Mouse (Mus musculus) midbrain, embryonic 12.5 days (tissue): ENCODE data around the gene Serpina9. TPM values are rescaled to one million over a fixed set of nuclear protein-coding genes. Genes with fewer than 3 reads are reported as not detected.

Experiments
- ATAC-seq: fragments of 200-750 bp; cut with Nextera tagmentation; 2 replicates; pipeline ENCODE4 v1.8.0; 2017; ENCODE audit warnings: low read depth, moderate TSS enrichment, moderate library complexity; ENCODE audit not compliant: low FRiP score
- H3K27ac ChIP-seq: fragments of 300-500 bp; sonication (generic); replicated peaks from 2 replicates; pipeline ENCODE4 v1.5.1; 2016; ENCODE audit warnings: mild to moderate bottlenecking
- H3K27me3 ChIP-seq: fragments of 300-500 bp; sonication (generic); 2 replicates; pipeline ENCODE4 v1.6.1; 2016; ENCODE audit warnings: mild to moderate bottlenecking
- H3K36me3 ChIP-seq: fragments of 300-500 bp; sonication (generic); 2 replicates; pipeline ENCODE4 v1.6.1; 2016
- H3K4me1 ChIP-seq: fragments of 300-500 bp; sonication (generic); 2 replicates; pipeline ENCODE4 v1.6.1; 2016
- H3K4me2 ChIP-seq: fragments of 300-500 bp; sonication (generic); replicated peaks from 2 replicates; pipeline ENCODE4 v1.6.1; 2016; ENCODE audit warnings: mild to moderate bottlenecking, moderate library complexity
- H3K4me3 ChIP-seq: fragments of 300-500 bp; sonication (generic); 2 replicates; pipeline ENCODE4 v1.5.1; 2016; ENCODE audit warnings: mild to moderate bottlenecking
- H3K9ac ChIP-seq: fragments of 300-500 bp; sonication (generic); replicated peaks from 2 replicates; pipeline ENCODE4 v1.6.1; 2016; ENCODE audit warnings: mild to moderate bottlenecking, moderate library complexity
- H3K9me3 ChIP-seq: fragments of 300-500 bp; sonication (generic); 2 replicates; pipeline ENCODE4 v1.6.1; 2016; ENCODE audit warnings: mild to moderate bottlenecking
- WGBS: fragments of 180-500 bp; shearing (Covaris S2); methylation state at CpG from one replicate; pipeline ENCODE4 v1.1.7; 2016; 5-methylcytosine and 5-hydroxymethylcytosine counted together
- polyA plus RNA-seq: library from polyadenylated mRNA; unstranded; fragments of >200 nt; fragmentation: Nextera tagmentation; extraction: Ambion mirVana; gene quantifications from 2 replicates; pipeline ENCODE4 v1.2.1, GENCODE M21; 2016

Serpina9 gene
- 0.05 TPM in 1 of 2 replicates, not detected in the other for polyA plus RNA-seq

DNA sequence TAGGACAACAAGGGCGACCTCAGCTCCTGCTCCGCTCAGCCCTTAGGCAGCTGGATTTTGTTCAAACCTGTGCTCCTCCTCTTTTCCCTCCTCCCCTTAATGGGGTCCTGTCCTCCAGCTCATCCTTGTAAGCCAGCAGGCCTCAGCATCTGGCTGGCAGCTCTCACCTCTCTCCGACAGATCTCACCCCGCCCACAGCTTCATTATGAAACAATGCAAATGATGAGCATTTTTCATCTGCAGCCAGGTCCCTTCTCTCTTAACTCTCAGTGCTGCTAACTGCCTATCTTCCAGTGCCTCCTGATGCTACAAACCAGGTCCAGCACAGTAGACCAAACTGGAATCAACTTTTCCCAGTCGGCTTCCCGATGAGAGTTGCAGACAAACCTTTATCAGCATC lies at the start of gene Serpina9:
Gene Serpina9, minus strand, starts transcription at position 136 of the 400 bp plus-strand sequence.
- Histone ChIP-seq H3K27ac (no peak within 1 kb of the TSS), H3K9ac (no peak within 1 kb of the TSS), H3K4me3 (no peak within 1 kb of the TSS), H3K27me3 (no peaks in the 10 kb centered on the region), H3K9me3 (no peaks in the 10 kb centered on the region), H3K36me3 (no peaks in the 10 kb centered on the region), H3K4me2 (no peak within 1 kb of the TSS), H3K4me1 (no peaks in the 10 kb centered on the region)
- ATAC-seq = no peak
- 89% methylated on average over 6 of the region's 6 CpGs for WGBS

DNA sequence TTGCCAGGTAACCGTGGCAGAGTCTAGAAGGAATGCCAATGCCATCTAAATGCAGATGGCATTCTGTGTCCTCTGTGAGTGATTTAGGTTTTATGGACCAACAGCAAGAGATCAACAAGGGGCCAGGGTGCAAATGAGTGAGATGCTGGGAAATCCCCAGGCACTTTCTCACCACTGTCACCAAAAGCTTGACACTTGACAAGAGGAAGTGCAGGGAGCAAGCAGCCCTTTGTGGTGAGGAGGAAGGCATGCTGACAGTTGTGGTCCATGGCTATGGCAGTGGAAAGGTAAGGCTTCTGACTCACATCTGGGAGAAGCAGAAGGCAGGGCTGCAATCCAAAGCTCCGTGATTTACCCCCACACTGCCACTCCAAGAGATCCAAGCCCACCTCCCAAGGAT lies 48.3 kb upstream of the Serpina9 start:
- Histone ChIP-seq H3K27ac (no peak overlapping the region), H3K9me3 (no peaks in the 10 kb centered on the region), H3K36me3 (no peaks in the 10 kb centered on the region), H3K4me2 (no peak overlapping the region), H3K4me1 (no peaks in the 10 kb centered on the region), H3K27me3 (no peaks in the 10 kb centered on the region), H3K4me3 (no peak overlapping the region), H3K9ac (no peak overlapping the region)
- ATAC-seq = no peak
- WGBS = 55% methylated on average over 2 of the region's 2 CpGs

DNA sequence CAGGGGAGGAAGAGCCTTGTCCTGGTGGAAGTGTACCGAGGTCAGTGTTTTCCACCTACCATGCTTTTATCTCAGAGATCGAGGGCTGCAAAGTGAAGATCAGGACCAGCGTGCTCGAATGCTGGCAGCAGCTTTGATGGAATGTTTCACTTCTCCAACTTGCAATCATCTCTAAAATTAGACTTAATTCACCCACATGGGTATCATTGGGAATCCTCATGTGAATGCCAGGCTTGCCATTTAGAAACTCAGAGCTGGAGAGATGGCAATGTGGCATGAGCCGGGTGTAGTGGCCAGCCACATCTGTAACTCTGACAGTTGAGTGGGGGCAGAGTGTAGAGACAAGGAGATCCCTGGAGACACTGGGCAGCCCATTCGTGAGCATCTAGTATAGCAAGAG lies 46.6 kb upstream of the Serpina9 start:
- no peak for ATAC-seq
- Histone ChIP-seq H3K27ac (no peak overlapping the region), H3K9ac (no peak overlapping the region), H3K4me1 (no peaks in the 10 kb centered on the region), H3K27me3 (no peaks in the 10 kb centered on the region), H3K4me2 (no peak overlapping the region), H3K36me3 (no peaks in the 10 kb centered on the region), H3K4me3 (no peak overlapping the region), H3K9me3 (no peaks in the 10 kb centered on the region)
- 83% methylated on average over 6 of the region's 6 CpGs for WGBS

DNA sequence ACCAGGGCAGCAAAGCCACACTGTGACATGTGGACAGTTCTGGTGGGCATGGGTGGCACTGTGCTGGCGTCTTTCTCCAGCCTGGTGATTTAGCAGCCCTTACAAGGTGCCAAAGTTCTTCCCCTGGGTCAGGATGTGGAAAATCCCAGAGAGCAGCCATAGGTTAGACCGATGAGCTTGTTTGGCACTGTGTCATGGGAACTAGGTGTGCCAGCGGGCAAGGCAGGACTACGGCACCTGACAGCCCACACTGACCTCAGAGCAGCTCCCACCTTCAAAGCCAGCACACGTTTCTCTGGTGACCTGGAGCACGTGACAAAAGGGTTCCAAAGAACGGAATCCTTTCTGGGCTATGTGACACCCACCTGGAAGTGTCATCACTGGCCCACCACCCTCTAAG lies 44.0 kb upstream of the Serpina9 start:
- no peaks in the 10 kb centered on the region for H3K36me3 ChIP-seq
- H3K4me1 ChIP-seq = no peaks in the 10 kb centered on the region
- no peak overlapping the region for H3K27ac ChIP-seq
- no peak overlapping the region for H3K4me3 ChIP-seq
- no peak overlapping the region for H3K4me2 ChIP-seq
- no peak for ATAC-seq
- H3K9me3 ChIP-seq = no peaks in the 10 kb centered on the region
- H3K27me3 ChIP-seq = no peaks in the 10 kb centered on the region
- 86% methylated on average over 7 of the region's 7 CpGs for WGBS
- no peak overlapping the region for H3K9ac ChIP-seq

DNA sequence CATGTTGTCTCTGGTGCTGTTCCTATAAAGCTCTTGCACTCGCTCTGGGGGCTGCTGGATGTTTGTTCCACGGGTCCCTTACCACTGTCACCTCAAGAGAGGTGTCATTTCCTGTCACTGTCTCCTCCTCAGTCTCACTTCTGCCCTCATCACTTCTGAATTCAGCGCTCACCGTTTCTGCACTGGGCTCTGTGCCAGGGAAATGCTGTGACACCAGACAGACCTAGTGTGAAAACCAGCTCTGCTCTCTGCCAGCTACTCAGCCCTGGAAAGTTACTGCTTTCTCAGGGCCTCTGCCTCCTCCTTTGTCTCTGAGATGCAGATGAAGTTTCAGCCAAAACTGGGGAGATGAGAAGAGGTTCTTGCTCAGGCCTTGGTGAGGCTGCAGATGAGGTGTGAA lies 43.5 kb upstream of the Serpina9 start:
- no peak overlapping the region for H3K4me3 ChIP-seq
- H3K27me3 ChIP-seq = no peaks in the 10 kb centered on the region
- H3K9me3 ChIP-seq = no peaks in the 10 kb centered on the region
- H3K9ac ChIP-seq = no peak overlapping the region
- no peak overlapping the region for H3K4me2 ChIP-seq
- no peak for ATAC-seq
- WGBS = 62% methylated on average over 4 of the region's 4 CpGs
- H3K4me1 ChIP-seq = no peaks in the 10 kb centered on the region
- H3K36me3 ChIP-seq = no peaks in the 10 kb centered on the region
- no peak overlapping the region for H3K27ac ChIP-seq

DNA sequence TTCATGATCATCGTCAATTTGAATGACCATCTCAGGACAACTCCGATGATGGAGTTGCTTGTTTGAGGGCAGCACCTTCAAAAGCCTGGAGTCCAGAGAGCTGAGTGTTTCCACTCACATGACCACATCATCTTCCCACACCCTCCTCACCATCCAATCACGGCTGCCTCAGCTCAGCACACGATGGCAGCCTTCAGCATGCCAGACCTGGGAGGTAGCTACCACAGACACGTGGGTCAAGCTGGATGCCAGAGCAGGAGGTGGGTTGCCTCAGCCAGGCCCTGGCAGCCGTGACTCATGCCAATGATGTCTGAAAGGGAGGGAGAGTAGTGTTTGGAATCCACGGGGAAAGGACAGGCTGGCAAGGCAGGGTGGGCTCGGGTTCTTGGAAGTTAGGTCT lies 42.2 kb upstream of the Serpina9 start:
- Histone ChIP-seq H3K9ac (no peak overlapping the region), H3K4me3 (no peak overlapping the region), H3K27me3 (no peaks in the 10 kb centered on the region), H3K27ac (no peak overlapping the region), H3K9me3 (no peaks in the 10 kb centered on the region), H3K36me3 (no peaks in the 10 kb centered on the region), H3K4me2 (no peak overlapping the region), H3K4me1 (no peaks in the 10 kb centered on the region)
- 86% methylated on average over 8 of the region's 8 CpGs for WGBS
- ATAC-seq = no peak

DNA sequence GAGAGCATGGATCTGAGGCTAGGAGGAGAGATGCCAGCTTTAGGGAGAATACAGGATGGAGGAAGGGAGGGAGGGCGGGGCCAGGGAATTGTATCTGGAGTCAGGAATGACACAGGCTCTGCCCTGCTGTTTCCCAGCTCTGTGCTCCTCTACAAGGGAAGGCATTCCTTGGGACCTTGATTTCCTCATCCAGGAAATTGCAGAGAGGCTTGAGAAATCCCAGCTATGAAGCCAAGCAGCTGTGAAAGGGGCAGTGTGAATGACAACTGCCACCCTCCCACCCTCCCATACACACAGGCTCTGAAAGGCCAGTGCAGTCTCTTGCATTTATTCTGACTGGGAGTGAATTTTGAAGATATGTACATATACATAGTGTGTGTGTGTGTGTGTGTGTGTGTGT lies 40.4 kb upstream of the Serpina9 start:
- no peak overlapping the region for H3K9ac ChIP-seq

DNA sequence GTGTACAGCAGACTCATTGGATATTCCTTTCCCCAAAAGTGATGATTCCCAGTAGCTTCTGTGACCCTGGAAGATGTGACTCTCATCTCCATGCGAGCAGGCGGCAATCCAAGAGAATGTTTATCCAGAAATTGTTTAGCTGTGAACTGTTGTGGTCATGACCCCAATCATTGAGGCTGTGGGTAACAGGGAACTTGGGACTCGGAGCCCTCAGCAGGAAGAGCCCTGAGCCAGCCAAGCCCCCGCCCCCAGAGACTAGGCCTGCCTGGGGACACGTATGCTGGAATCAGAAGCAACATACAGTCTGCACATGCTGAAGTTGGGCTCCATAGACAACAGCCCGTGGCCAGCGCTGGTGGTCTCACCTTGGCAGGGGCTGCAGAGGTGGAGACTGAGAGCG lies 32.2 kb upstream of the Serpina9 start:
- ATAC-seq = no peak

More for the DNA sequence above, 40.4 kb upstream of the Serpina9 start:
- 25% methylated on average over 1 of the region's 1 CpGs for WGBS
- Histone ChIP-seq H3K4me3 (no peak overlapping the region), H3K9me3 (no peaks in the 10 kb centered on the region), H3K36me3 (no peaks in the 10 kb centered on the region), H3K4me2 (no peak overlapping the region), H3K27me3 (no peaks in the 10 kb centered on the region), H3K27ac (no peak overlapping the region), H3K4me1 (no peaks in the 10 kb centered on the region)
- ATAC-seq = no peak

DNA sequence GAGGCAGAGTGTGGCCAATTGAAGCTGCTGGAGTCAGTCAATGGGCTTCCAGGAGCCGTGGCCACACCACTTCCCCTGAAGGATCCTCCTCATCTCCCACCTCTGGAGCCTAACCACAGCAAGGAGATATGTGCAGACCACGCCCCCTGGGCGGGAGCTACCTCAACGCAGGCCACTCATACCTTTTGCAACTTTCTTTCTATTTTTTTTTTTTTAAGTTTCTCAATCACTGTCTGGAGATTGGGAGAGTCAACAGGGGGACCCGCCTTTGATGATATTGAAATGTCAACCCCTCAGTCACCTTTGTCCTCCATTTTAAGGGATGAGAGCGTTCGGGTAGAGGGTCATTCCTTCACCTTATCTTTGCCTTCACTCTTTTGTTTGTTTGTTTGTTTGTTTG lies 30.8 kb upstream of the Serpina9 start, which contains the start of gene Serpina12:
Gene Serpina12, minus strand, starts transcription at position 101 of the 400 bp plus-strand sequence.
- Histone ChIP-seq H3K27me3 (no peaks in the 10 kb centered on the region), H3K36me3 (no peaks in the 10 kb centered on the region), H3K4me2 (no peak within 1 kb of the TSS), H3K9me3 (no peaks in the 10 kb centered on the region), H3K9ac (no peak within 1 kb of the TSS), H3K27ac (no peak within 1 kb of the TSS), H3K4me3 (no peak within 1 kb of the TSS), H3K4me1 (no peaks in the 10 kb centered on the region)
- 89% methylated on average over 7 of the region's 7 CpGs for WGBS
- no peak for ATAC-seq

More for the DNA sequence above, 32.2 kb upstream of the Serpina9 start:
- Histone ChIP-seq H3K27me3 (no peaks in the 10 kb centered on the region), H3K9me3 (no peaks in the 10 kb centered on the region), H3K4me2 (no peak overlapping the region), H3K27ac (no peak overlapping the region), H3K36me3 (no peaks in the 10 kb centered on the region), H3K4me1 (no peaks in the 10 kb centered on the region), H3K4me3 (no peak overlapping the region), H3K9ac (no peak overlapping the region)
- WGBS = 87% methylated on average over 8 of the region's 8 CpGs

DNA sequence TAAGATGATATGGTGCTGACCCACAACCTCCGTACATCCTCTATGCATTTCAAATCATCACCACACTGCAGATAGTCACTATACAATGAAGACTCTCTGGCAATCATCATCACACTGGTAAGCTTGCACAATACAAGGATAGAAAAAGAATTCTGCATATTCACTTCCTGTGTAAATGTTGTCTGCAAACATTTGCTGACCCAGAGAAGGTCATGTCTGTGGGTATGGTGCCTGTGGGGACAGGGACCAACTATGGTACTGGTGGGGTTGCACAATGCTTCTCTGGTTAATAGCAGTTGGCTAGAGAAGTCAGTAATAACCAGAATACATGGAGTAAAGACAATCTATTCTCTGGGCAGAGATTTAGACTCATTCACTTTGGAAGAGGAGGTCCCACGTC lies 29.2 kb upstream of the Serpina9 start:
- H3K9me3 ChIP-seq = no peaks in the 10 kb centered on the region
- no peaks in the 10 kb centered on the region for H3K36me3 ChIP-seq
- no peak for ATAC-seq
- H3K4me2 ChIP-seq = no peak overlapping the region
- no peaks in the 10 kb centered on the region for H3K4me1 ChIP-seq
- H3K27me3 ChIP-seq = no peaks in the 10 kb centered on the region
- no peak overlapping the region for H3K27ac ChIP-seq
- H3K9ac ChIP-seq = no peak overlapping the region
- no peak overlapping the region for H3K4me3 ChIP-seq
- 87% methylated on average over 2 of the region's 2 CpGs for WGBS

DNA sequence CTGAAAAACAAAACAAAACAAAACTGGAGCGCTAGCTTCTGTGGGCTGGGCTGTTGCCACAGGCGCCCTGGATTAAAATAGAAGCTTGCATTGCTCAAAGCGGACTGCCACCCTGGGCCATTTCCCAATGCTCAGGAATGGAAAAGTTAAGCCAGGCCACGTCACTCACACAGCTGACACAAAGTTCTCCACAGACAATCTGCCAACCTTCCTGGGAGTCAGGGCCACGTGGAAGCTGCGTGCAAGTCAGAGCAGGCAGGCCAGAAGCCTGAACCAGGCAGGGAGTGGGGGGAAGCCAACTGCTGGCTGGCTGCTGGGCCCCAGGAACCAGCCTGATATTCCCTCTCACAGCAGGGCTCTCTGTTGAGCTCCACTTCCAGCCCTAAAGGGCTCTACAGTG lies 27.8 kb upstream of the Serpina9 start:
- H3K9me3 ChIP-seq = no peaks in the 10 kb centered on the region
- H3K27ac ChIP-seq = no peak overlapping the region
- no peaks in the 10 kb centered on the region for H3K27me3 ChIP-seq
- WGBS = 60% methylated on average over 6 of the region's 6 CpGs
- no peak for ATAC-seq
- H3K4me1 ChIP-seq = no peaks in the 10 kb centered on the region
- H3K4me3 ChIP-seq = no peak overlapping the region
- H3K4me2 ChIP-seq = no peak overlapping the region
- no peak overlapping the region for H3K9ac ChIP-seq
- no peaks in the 10 kb centered on the region for H3K36me3 ChIP-seq

DNA sequence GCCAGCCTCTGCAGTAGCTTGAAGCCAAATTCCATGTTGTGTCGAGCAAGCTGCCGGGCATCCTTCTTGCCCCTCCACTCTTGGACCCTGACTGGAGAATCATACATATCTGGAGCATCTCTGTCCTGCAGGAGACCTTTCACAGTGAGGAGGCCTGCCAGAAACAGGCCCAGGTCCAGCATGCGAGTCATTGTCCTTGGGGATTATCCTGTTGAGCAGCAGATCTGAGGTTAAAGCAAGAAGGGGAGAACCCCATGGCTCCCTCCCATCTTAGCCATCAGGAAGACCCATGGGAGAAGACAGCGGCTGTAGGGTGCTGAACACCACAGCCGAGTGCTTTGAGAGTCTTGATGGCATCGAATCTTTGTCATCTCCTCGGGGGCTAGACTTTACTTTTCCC lies 24.6 kb upstream of the Serpina9 start:
- H3K4me1 ChIP-seq = no peaks in the 10 kb centered on the region
- H3K27ac ChIP-seq = no peak overlapping the region
- no peak for ATAC-seq
- H3K9me3 ChIP-seq = no peaks in the 10 kb centered on the region
- no peak overlapping the region for H3K4me2 ChIP-seq
- WGBS = 89% methylated on average over 7 of the region's 7 CpGs
- no peaks in the 10 kb centered on the region for H3K27me3 ChIP-seq
- no peak overlapping the region for H3K9ac ChIP-seq
- no peak overlapping the region for H3K4me3 ChIP-seq
- no peaks in the 10 kb centered on the region for H3K36me3 ChIP-seq

DNA sequence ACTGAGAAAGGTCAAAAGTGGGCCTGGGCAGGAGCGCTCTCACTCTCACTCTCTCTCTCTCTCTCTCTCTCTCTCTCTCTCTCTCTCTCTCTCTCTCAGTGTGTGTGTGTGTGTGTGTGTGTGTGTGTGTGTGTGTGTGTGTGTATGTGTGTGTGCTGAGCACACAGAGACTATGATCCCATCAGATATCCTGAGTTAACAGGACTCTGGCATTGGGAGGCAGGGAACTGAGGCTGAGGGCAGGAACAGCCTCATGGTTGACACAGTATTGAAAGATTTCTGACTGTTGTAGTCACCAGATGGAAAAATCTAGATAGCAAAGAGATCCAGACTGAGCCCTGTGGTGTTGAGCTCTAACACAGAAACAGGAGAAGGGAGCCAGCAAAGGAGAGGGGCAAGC lies 20.2 kb upstream of the Serpina9 start:
- Histone ChIP-seq H3K27ac (no peak overlapping the region), H3K4me2 (no peak overlapping the region), H3K36me3 (no peaks in the 10 kb centered on the region), H3K4me3 (no peak overlapping the region), H3K4me1 (no peaks in the 10 kb centered on the region), H3K9ac (no peak overlapping the region), H3K27me3 (no peaks in the 10 kb centered on the region), H3K9me3 (no peaks in the 10 kb centered on the region)
- no peak for ATAC-seq
- 67% methylated on average over 1 of the region's 1 CpGs for WGBS
